Mouse (Mus musculus): ENCODE results near the gene Cldn24.
A peak's percentile ranks its signal among the peaks of the same experiment; 100 is the strongest.
"Not testable (repeated sequence)": the region's sequence is repeated elsewhere in the genome, so short reads cannot be mapped to it uniquely, and the experiment has no call there.

The Cldn24 gene

DNA sequence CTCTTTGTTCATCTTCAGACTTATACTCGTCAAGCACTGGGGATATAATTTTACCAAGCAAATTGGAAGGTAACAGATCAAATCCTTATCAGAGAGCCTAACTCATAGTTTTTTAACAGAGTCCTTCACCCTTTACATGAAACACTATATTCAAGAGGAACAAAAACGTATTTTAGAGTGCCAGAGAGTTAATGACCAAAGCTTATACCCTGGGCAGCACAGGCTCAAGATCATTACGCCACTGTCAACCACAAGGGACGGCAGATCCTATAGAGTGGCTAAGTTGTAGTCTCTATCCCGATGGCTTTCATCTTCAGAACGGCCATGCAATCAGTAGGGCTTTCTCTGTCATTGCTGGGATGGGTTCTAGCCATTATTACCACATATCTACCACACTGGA is at the start of gene Cldn24:
Gene Cldn24 (plus strand): TSS at position 301 of the 400 bp plus-strand sequence.
- DNase-seq (ENCODE audit: low read depth, low spot score), result no peak

GRCm38 (mm10) chr8:47772986-47773385 is 49.0 kb upstream of the Cldn24 start:
- DNase-seq (ENCODE audit: low read depth, low spot score), result no peak

- DNase-seq (ENCODE audit: low read depth, low spot score), result peak; percentile 53
Measured at GRCm38 (mm10) chr8:47777415-47777814, 44.5 kb upstream of the Cldn24 start.

GRCm38 (mm10) chr8:47779589-47779988 is 42.4 kb upstream of the Cldn24 start:
- DNase-seq (ENCODE audit: low read depth, low spot score), result no peak

- DNase-seq (ENCODE audit: low read depth, low spot score), result no peak
Measured at GRCm38 (mm10) chr8:47781881-47782280, 40.1 kb upstream of the Cldn24 start.

DNA sequence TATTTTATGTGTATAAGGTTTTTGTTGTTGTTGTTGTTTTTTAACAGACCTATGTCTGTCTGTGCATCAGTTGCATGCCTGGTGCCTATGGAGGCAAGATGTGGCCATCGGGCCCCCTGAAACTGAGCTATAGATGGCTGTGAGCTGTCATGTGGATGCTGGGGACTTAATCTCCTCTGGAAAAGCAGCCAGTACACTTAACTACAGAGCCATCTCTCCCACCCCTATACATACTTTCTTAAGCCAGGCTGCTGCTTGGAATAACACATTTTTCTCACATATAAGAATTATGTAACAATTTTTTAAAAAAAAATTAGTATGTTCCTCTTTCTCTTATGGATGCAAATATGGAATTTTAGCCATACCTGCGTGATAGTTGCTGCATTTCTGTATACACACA is 38.4 kb upstream of the Cldn24 start:
- DNase-seq (ENCODE audit: low read depth, low spot score), result peak; percentile 66

DNA sequence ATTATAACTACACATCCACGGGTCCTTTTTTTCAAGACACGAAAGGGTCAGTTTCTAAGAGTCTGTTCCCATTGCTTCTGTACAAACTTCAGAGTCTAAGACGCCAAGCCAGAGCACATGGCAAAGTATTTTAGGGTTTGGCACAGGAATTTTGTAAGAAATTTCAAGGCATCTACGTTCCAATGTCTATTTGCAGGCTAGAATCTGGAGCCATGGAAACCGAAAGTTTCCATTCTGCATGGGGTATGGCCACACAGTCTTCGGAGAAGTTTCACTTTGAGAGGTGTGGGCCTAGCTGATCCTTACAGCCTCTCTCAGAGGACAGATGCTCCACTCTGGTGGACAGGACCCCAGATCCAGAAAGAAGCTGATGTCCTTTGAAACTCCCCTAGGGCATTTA is 38.0 kb upstream of the Cldn24 start:
- peak; percentile 88 for DNase-seq (ENCODE audit: low read depth, low spot score)

DNA sequence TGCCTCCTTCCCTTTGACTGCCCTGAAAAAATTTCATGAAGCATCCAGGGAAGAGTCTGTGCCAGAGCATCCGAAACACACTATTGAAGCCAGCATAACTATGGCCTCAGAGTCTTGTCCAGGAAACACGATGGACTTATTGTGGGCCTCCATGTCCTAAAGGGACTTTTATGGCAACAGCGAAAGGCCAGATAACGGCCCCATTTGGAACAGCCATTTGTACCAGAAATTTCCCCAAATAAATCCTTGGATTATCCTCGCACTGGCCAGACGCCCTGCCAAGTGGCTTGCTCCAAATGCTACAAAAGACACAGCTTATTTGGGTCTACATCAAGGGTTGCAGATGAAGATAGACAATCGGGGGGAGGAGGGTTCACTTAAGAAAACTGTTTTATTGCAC is 37.5 kb upstream of the Cldn24 start:
- DNase-seq (ENCODE audit: low read depth, low spot score), result no peak

DNA sequence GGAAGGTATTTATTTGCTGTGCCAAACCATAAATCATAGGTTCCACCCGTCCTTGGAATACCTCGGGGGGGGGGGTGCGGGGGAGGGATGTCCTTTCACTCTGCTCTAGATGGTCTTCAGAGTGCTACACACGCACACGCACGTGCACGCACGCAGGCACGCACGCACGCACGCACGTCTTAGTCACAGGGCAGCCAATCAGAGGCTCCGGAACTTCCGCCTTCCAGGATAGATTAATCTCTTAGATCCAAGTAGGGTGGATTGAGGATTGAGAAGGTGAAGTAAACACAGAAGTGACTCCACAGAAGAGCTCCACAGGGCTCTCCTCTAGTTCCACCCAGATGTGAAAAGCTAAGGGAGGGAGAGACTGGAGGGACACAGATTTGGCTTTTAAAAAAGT is 35.6 kb upstream of the Cldn24 start:
- DNase-seq (ENCODE audit: low read depth, low spot score), result no peak

- no peak for DNase-seq (ENCODE audit: low read depth, low spot score)
Measured at GRCm38 (mm10) chr8:47787705-47788104, 34.2 kb upstream of the Cldn24 start.

DNA sequence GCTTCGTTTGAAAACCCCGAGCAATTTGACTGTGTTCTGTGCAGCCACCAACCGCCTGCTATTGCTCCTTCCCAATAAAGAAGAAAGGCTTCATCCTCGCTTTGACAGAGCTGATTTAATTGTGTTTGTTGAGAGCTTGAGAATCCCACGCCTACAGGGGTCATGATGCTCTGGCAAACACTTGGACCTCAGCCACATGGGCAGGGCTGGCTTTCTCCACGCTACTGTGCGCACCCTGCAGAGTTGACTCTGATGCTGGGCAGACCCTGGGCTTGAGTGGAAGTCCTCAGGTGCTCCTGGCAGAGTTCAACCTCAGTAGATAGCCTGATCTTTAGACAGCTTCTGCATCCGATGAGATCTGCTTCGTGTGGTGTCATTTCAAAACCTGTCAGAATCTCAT is 30.0 kb upstream of the Cldn24 start:
- no peak for DNase-seq (ENCODE audit: low read depth, low spot score)

GRCm38 (mm10) chr8:47799438-47799837 is 22.5 kb upstream of the Cldn24 start:
- DNase-seq (ENCODE audit: low read depth, low spot score), result no peak

DNA sequence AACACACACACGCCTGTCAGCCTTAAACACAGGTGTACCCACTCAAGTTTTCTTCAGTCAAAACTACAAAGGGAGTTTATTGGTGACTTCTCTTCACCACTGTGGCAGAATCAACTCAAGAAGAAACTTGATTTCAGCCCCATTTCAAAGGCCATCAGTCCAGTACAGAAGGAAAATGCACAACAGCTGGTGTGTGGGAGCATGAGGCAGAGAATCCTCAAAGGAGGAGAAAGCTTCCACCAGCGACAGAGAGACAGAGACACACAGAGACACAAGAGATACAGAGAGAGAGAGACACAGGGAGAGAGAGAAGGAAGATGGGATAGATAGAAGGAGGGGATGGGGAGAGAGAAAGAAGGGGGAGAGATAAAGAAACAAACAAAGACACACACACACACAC is 19.6 kb upstream of the Cldn24 start:
- no peak for DNase-seq (ENCODE audit: low read depth, low spot score)

DNA sequence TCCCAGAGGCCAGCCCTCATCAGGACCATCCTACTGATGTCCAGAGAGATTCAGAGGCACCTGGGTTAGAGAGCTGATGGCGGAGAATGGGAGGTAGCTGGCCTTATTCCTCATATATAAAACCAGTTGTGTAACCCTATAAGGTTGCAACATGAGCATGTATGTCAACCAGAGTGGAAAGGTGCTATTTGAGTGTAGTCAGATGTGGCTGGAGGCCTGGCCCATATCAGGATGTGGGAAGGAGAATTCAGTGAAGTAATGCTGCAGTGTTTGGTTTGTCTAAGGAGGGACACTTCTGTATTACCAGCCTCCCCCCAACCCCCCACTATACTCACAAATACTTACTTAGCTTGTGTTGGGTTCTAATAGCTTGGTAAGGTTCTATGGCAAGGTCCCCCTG is 17.7 kb upstream of the Cldn24 start:
- DNase-seq (ENCODE audit: low read depth, low spot score), result no peak

DNA sequence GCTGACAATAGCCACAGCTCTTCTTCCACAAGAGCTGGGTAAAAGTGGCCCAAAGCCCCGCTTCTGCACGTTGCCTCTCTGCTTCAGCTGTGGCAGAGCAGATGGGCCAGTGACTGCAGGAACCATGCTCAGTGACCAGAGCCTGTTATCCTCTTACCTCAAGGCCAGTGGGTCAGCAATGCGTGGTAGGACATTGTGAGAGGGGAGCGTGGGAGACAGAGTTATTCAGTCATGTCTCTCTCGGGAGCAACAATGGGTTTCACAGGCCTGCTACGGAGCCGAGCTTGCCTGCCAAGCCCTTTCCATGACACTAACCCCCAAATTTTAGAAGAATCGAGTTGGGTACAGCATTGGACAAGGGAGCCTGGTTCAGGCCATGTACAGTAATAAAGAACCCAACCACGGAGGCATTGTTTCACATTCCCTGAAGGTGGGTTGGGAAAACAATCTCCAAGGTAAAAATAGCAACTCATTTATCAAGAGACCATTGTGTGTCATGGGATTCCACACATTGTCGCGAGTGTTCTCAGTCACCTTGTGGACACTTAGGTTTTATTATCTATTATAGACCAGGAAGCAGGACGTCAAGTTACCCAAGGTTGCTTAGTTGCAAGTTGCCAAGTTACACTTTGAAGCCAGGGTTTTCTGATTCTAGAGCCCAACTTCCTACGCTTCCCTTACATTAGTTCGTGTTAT is 11.8 kb upstream of the Cldn24 start:
- no peak for DNase-seq (ENCODE audit: low read depth, low spot score)

GRCm38 (mm10) chr8:47810666-47811015 is 11.3 kb upstream of the Cldn24 start:
- DNase-seq (ENCODE audit: low read depth, low spot score), result no peak

GRCm38 (mm10) chr8:47811221-47811620 is 10.7 kb upstream of the Cldn24 start:
- DNase-seq (ENCODE audit: low read depth, low spot score), result no peak

DNA sequence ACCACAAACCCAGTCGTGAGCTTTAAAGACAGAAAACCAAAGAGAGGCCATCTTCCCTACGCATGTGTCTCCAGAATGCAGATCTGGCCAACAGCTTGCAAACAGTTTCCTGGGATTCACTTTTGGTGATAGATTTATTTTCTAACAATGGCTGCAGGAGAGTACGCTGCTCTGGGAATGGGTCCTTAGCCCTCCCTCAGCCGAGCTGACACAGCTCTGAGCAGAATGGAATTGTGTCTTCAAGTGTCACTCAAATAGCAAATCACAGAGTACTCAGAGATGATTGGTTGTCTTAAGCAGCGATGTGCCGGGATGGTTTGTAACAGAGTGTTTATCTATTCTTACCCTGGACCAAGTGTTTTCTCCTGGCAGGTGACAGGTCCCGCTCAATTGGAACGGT is 2.9 kb upstream of the Cldn24 start:
- no peak for DNase-seq (ENCODE audit: low read depth, low spot score)

DNA sequence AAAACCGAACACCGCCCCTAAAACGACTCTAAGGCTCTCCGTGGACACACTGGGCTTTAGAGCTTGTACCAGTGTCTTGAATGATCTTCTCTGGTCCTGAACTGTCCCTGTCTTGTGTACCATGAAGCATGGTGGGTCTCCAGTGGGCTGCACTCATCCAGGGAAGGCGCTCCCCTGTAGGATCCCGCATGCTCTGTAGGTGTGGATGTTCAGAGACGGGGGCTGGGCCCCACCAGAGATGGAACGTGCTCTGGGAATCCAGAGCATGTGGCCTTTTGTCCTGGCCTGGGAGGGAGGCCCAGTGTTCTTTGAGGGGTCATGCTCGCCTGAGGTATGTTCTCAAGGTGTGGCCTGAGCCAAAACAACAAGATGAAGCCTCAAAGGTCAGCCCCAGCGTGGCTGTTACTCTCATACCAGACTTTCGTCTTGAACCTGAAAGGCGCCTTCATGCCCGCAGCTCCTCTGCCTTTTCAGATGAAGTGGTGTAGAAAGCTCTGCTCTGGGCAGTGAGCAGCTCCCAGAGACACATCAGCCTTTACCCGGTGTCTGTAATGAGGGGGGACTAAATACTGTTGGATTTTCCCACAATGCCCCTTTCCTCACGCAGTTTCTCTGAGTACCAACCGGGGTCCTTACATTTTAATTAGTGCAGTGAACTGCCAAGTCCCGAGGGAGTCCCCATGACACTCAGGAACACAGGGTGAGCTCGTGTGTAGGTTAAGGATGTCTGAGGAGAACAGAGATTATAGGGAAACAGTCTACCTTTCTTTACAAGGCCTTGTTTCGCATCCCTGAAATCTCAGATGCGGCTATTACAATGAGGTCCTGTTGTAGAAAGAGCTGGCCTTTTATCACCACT is 800 bp upstream of the Cldn24 start:
- DNase-seq (ENCODE audit: low read depth, low spot score), result no peak

DNA sequence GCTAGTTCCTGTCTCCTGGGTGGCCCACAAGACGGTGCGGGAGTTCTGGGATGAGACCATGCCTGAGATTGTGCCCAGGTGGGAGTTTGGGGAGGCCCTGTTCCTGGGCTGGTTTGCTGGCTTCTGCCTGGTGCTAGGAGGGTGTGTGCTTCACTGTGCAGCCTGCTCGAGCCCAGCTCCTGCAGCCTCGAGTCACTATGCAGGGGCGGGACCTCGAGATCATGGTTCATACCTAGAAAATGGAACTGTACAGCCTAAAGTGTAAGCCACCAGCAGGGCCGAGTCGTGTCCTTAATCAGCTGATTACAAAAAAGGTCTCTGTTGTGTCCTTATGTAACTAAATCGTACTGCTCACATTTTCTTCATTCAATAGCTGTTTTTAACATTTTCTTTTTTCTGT is 598 bp downstream of the Cldn24 start:
- DNase-seq (ENCODE audit: low read depth, low spot score), result not testable (repeated sequence)

DNA sequence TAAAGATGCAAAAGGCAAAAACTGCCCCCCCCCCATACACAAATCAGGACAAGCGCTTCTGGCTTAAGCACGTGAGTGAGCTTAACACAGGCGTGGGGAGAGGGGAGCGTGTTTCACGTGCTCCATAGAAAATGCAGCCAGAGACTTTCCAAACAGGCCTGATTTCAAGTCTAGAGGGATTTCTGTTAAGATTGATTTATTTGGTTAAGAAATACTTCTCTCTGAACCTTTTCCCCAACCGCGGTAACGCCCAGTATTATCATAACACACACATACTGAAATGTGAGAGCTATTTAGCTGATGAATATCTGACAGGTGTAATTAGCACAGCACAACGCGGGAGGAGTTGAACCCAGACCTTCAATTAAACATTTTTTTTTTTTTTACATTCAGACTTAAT is 1.8 kb downstream of the Cldn24 start:
- DNase-seq (ENCODE audit: low read depth, low spot score), result peak; percentile 19

GRCm38 (mm10) chr8:47824182-47824581 is 2.2 kb downstream of the Cldn24 start, which contains the start of gene Cldn22:
TSS of gene Cldn22 (plus strand) at chr8:47824482.
- no peak for DNase-seq (ENCODE audit: low read depth, low spot score)

GRCm38 (mm10) chr8:47825596-47825995 is 3.7 kb downstream of the Cldn24 start:
- no peak for DNase-seq (ENCODE audit: low read depth, low spot score)

Data from telencephalon, adult 2 months (tissue).